Mouse (Mus musculus): Measurements from ENCODE around the gene Dpysl5. TPM values are rescaled to one million over a fixed set of nuclear protein-coding genes. Genes with fewer than 3 reads are reported as not detected.

Dpysl5 gene
- polyA plus RNA-seq, 1 experiment from 2014 or later, result 5.5 TPM

DNA sequence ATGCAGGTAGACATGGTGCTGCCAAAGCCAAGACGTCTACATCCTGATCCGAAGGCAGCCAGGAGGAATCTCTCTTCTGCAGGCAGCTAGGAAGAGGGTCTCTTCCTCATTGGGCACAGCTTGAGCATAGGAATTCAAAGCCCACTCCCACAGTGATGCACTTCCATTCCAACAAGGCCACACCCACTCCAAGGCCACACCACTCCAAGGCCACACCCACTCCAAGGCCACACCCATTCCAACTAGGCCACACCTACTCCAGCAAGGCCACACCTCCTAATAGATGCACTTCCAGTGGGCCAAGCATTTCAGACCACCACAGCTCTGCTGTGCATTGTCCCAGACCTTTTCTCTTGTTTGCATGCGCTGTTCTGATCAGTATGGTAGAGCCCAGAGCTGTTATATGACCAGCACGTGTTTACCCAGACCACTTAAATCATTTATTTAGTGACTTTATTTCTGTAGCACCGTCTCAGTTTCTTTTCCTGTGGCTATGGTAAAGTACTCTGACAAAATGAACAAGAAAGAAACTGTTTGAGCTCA, 14.9 kb downstream of the Dpysl5 start:
- Histone ChIP-seq H3K4me3 (replicated peaks) (no peak overlapping the region), H3K27ac (no peak overlapping the region), H3K9me3 (no peaks in the 10 kb centered on the region), H3K9ac (replicated peaks) (no peak overlapping the region), H3K4me2 (no peak overlapping the region), H3K36me3 (no peaks in the 10 kb centered on the region), H3K27me3 (no peaks in the 10 kb centered on the region), H3K4me1 (replicated peaks) (no peaks in the 10 kb centered on the region)
- 87% methylated on average over 5 of the region's 5 CpGs for WGBS
- no peak for ATAC-seq (ENCODE audit: insufficient number of reproducible peaks, insufficient read depth, low FRiP score, low TSS enrichment, low read depth)

DNA sequence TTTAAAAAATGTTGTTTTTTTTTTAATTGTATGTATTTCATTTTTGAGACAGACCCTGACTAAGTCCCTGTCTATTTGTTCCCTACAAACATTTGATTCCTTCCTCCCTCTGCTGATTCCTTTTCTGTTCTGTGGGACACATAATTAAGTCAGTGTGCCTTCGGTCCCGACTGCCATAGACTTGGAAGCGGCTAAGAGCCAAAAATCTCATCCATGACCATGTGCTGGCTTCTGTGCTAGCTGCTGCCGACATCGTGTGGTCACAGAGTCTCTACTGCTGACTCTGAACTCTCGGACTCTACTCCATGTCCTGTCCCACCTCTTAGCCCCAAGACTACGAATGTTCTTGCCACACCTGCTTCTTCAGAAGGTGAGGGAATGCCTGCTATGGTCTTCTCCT, 21.1 kb downstream of the Dpysl5 start:
- H3K27me3 ChIP-seq, result peaks cover 5% of the 10 kb centered on the region; the same call in 1 of the 2 replicates
- no peaks in the 10 kb centered on the region for H3K36me3 ChIP-seq
- no peak overlapping the region for H3K4me2 ChIP-seq
- no peaks in the 10 kb centered on the region for H3K9me3 ChIP-seq
- ATAC-seq (ENCODE audit: insufficient number of reproducible peaks, insufficient read depth, low FRiP score, low TSS enrichment, low read depth), result no peak
- WGBS, result 87% methylated on average over 7 of the region's 7 CpGs
- H3K27ac ChIP-seq, result no peak overlapping the region
- peaks cover 15% of the 10 kb centered on the region; the same call in 1 of the 2 replicates for H3K4me1 ChIP-seq (replicated peaks)
- H3K9ac ChIP-seq (replicated peaks), result no peak overlapping the region
- no peak overlapping the region for H3K4me3 ChIP-seq (replicated peaks)

DNA sequence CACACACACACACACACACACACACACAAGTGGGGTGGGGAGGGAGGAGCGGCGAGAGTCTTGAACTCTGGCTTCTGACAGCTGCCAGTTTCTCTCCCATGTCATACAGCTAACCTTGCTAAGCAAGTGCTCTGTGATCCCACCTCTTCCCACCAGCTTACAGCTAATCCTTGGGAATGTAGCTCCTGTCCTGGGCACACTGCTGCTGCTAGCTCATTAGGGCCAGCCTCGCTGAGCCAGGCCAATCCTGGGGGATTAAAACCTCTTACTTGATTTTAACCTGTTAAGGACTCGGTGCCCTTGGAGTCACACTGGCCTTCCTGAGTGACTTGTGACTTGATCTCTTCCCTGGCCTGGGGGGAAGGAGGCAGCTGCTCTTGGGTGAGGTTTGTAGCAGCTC, 23.3 kb downstream of the Dpysl5 start:
- Histone ChIP-seq H3K27me3 (peaks cover 8% of the 10 kb centered on the region; the same call in 1 of the 2 replicates), H3K4me1 (replicated peaks) (peaks cover 25% of the 10 kb centered on the region), H3K4me2 (no peak overlapping the region), H3K27ac (no peak overlapping the region), H3K4me3 (replicated peaks) (no peak overlapping the region), H3K36me3 (no peaks in the 10 kb centered on the region), H3K9me3 (no peaks in the 10 kb centered on the region), H3K9ac (replicated peaks) (no peak overlapping the region)
- peak; percentile 42; the same call in 1 of the 2 replicates for ATAC-seq (ENCODE audit: insufficient number of reproducible peaks, insufficient read depth, low FRiP score, low TSS enrichment, low read depth)
- 29% methylated on average over 4 of the region's 4 CpGs for WGBS

- no peak for ATAC-seq (ENCODE audit: insufficient number of reproducible peaks, insufficient read depth, low FRiP score, low TSS enrichment, low read depth)
- Histone ChIP-seq H3K4me1 (replicated peaks) (peaks cover 25% of the 10 kb centered on the region), H3K4me2 (0 out of 2 replicates have a peak overlapping the region, but pooled peaks have one; percentile 8), H3K36me3 (no peaks in the 10 kb centered on the region), H3K9me3 (no peaks in the 10 kb centered on the region), H3K27me3 (peaks cover 8% of the 10 kb centered on the region; the same call in 1 of the 2 replicates), H3K9ac (replicated peaks) (no peak overlapping the region), H3K4me3 (replicated peaks) (no peak overlapping the region), H3K27ac (no peak overlapping the region)
- WGBS, result 27% methylated on average over 10 of the region's 10 CpGs
These were observed 26.9 kb downstream of the Dpysl5 start for GRCm38 (mm10) chr5:30738127-30738828.

DNA sequence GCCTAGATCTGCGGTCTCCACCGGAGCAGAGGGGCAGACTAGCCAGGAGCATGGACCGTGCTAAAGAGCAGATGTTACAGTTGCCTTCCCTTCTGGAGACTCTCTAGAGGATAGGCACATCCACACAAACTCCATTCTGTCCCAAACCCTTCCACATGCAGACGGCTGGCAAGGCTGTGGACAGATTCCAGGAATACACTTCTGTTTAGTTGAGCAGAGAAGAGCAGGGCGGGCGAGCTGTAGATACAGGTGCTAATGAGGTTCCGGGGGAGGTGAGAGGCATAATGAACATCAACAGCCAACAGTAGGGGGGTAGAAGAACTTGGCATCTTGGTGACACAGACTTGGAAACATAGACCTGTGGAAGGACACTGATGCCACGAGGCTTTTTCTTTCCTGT, 28.2 kb downstream of the Dpysl5 start:
- 70% methylated on average over 8 of the region's 8 CpGs for WGBS
- no peak overlapping the region for H3K27ac ChIP-seq
- peaks cover 8% of the 10 kb centered on the region; the same call in 1 of the 2 replicates for H3K27me3 ChIP-seq
- H3K4me1 ChIP-seq (replicated peaks), result peaks cover 17% of the 10 kb centered on the region
- ATAC-seq (ENCODE audit: insufficient number of reproducible peaks, insufficient read depth, low FRiP score, low TSS enrichment, low read depth), result no peak
- H3K4me3 ChIP-seq (replicated peaks), result no peak overlapping the region
- H3K4me2 ChIP-seq, result no peak overlapping the region
- H3K9me3 ChIP-seq, result no peaks in the 10 kb centered on the region
- no peak overlapping the region for H3K9ac ChIP-seq (replicated peaks)
- no peaks in the 10 kb centered on the region for H3K36me3 ChIP-seq

DNA sequence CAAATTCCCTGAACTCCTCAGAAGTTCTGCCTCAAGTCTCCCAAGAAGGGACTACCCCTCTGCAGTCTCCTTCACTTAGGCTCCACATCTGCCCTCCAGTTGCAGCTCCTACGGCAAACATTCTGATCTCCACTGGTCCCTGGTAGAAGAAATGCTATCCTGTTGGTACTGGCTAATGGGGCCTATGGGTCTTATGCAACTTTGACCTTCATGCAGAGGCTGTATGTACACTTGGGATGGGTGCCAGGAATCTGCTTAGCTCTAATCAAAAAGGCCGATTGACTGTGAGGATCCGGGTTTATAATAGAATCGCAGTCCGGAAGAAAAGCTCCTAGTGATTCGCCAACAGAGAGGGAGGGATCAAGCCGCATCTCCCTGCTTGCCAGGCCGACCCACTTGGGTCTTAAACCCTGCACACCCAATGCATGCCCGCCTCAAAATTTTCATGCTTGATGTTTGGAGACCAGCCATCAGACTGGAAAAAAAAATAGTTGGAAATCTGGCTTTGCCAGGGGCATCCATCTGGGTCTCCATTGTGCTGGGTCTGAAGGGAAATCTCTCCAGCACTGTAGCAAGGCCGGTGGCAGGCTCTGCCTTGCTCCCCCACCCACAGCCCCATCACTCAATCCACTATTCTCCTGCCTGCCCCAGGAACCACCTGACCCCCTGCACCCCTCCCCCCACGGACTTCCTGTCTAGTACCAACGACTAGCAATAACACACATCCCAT, 38.4 kb downstream of the Dpysl5 start:
- Histone ChIP-seq H3K27ac (no peak overlapping the region), H3K4me2 (no peak overlapping the region), H3K9me3 (no peaks in the 10 kb centered on the region), H3K27me3 (no peaks in the 10 kb centered on the region), H3K4me1 (replicated peaks) (0 out of 2 replicates have a peak, but pooled peaks cover 3% of the 10 kb centered on the region), H3K4me3 (replicated peaks) (no peak overlapping the region), H3K36me3 (no peaks in the 10 kb centered on the region), H3K9ac (replicated peaks) (no peak overlapping the region)
- 81% methylated on average over 12 of the region's 12 CpGs for WGBS
- ATAC-seq (ENCODE audit: insufficient number of reproducible peaks, insufficient read depth, low FRiP score, low TSS enrichment, low read depth), result no peak

DNA sequence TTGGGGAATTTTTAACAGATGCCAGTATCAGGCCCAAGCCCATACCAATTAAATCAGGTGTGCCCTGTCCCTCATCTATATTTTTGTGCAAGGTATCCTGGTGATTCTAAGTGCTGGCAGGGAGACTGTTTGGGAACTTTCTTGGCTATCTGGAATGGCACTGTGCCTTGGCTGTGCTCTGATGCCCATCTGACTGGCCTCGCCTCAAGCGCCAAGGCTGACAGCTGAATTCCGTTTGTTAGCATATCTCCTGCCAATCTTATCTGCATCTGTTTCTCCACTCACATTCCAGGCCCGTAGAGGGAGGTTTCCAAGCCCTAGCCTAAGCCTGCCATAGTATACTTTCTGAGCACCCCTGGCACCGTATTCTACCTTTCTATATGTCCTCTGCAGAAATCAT, 39.7 kb downstream of the Dpysl5 start:
- WGBS, result 85% methylated on average over 5 of the region's 5 CpGs

GRCm38 (mm10) chr5:30753128-30753527, 41.8 kb downstream of the Dpysl5 start:
- Histone ChIP-seq H3K9ac (replicated peaks) (no peak overlapping the region), H3K36me3 (no peaks in the 10 kb centered on the region), H3K9me3 (no peaks in the 10 kb centered on the region), H3K4me3 (replicated peaks) (no peak overlapping the region), H3K4me1 (replicated peaks) (0 out of 2 replicates have a peak, but pooled peaks cover 3% of the 10 kb centered on the region), H3K27me3 (no peaks in the 10 kb centered on the region), H3K4me2 (no peak overlapping the region), H3K27ac (no peak overlapping the region)
- ATAC-seq (ENCODE audit: insufficient number of reproducible peaks, insufficient read depth, low FRiP score, low TSS enrichment, low read depth), result no peak
- WGBS, result 88% methylated on average over 4 of the region's 4 CpGs

More for the DNA sequence above, 39.7 kb downstream of the Dpysl5 start:
- Histone ChIP-seq H3K27me3 (no peaks in the 10 kb centered on the region), H3K4me2 (no peak overlapping the region), H3K9me3 (no peaks in the 10 kb centered on the region), H3K27ac (no peak overlapping the region), H3K4me1 (replicated peaks) (0 out of 2 replicates have a peak, but pooled peaks cover 3% of the 10 kb centered on the region), H3K36me3 (no peaks in the 10 kb centered on the region), H3K4me3 (replicated peaks) (no peak overlapping the region), H3K9ac (replicated peaks) (no peak overlapping the region)
- ATAC-seq (ENCODE audit: insufficient number of reproducible peaks, insufficient read depth, low FRiP score, low TSS enrichment, low read depth), result no peak

GRCm38 (mm10) chr5:30755215-30755614, 43.9 kb downstream of the Dpysl5 start:
- no peak overlapping the region for H3K4me3 ChIP-seq (replicated peaks)
- no peaks in the 10 kb centered on the region for H3K27me3 ChIP-seq
- H3K4me1 ChIP-seq (replicated peaks), result no peaks in the 10 kb centered on the region
- H3K4me2 ChIP-seq, result no peak overlapping the region
- H3K27ac ChIP-seq, result no peak overlapping the region
- no peaks in the 10 kb centered on the region for H3K36me3 ChIP-seq
- no peak overlapping the region for H3K9ac ChIP-seq (replicated peaks)
- no peaks in the 10 kb centered on the region for H3K9me3 ChIP-seq
- 34% methylated on average over 5 of the region's 5 CpGs for WGBS
- ATAC-seq (ENCODE audit: insufficient number of reproducible peaks, insufficient read depth, low FRiP score, low TSS enrichment, low read depth), result no peak

DNA sequence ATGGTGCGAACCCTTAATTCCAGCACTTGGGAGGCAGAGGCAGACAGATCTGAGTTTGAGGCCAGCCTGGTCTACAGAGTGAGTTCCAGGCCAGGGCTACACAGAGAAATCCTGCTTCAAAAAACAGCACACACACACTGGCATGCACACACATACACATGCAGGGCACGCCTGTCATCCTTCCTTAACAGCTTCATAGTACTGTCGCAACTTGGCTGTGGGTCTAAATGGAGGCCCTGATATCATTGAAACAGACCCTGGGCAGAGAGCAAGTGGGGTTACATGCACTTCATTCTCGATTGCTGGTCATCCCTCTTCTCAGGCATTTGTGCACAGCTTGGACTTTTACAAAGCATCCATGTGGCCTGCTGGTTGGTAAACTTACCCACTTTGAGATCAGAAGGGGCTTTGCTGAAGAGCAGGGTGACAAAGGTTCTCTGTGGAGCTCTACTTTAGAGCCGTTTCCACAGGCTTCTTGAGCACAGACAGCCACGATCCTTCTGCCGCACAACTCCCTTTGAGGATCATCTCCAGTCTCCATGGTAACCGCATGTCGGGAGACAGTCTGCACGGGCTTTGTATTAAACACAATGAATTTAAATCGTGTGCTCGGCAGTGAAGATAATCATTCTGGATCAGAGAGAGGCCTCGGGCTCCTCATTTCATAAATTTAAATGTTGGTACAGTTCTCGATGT, 51.6 kb downstream of the Dpysl5 start:
- ATAC-seq (ENCODE audit: insufficient number of reproducible peaks, insufficient read depth, low FRiP score, low TSS enrichment, low read depth), result no peak
- H3K9ac ChIP-seq (replicated peaks), result no peak overlapping the region

GRCm38 (mm10) chr5:30763511-30763830, 52.1 kb downstream of the Dpysl5 start:
- no peak for ATAC-seq (ENCODE audit: insufficient number of reproducible peaks, insufficient read depth, low FRiP score, low TSS enrichment, low read depth)
- 85% methylated on average over 5 of the region's 5 CpGs for WGBS
- Histone ChIP-seq H3K9me3 (no peaks in the 10 kb centered on the region), H3K4me3 (replicated peaks) (no peak overlapping the region), H3K4me2 (no peak overlapping the region), H3K4me1 (replicated peaks) (0 out of 2 replicates have a peak, but pooled peaks cover 6% of the 10 kb centered on the region), H3K36me3 (no peaks in the 10 kb centered on the region), H3K27ac (no peak overlapping the region), H3K9ac (replicated peaks) (no peak overlapping the region), H3K27me3 (no peaks in the 10 kb centered on the region)

More for the DNA sequence above, 51.6 kb downstream of the Dpysl5 start:
- Histone ChIP-seq H3K4me3 (replicated peaks) (no peak overlapping the region), H3K9me3 (no peaks in the 10 kb centered on the region), H3K4me2 (no peak overlapping the region), H3K36me3 (no peaks in the 10 kb centered on the region), H3K27ac (no peak overlapping the region), H3K4me1 (replicated peaks) (0 out of 2 replicates have a peak, but pooled peaks cover 1% of the 10 kb centered on the region), H3K27me3 (no peaks in the 10 kb centered on the region)
- WGBS, result 91% methylated on average over 14 of the region's 14 CpGs

Measured in limb, embryonic 12.5 days (tissue).